Mouse (Mus musculus) thymus, postnatal 14 days (tissue): ENCODE data around the gene Dse.

Source experiments
- DNase-seq: peaks from one replicate; pipeline ENCODE4 v3.0.0; 2021

Gene Dse

GRCm38 (mm10) chr10:34127392-34128378, 79.8 kb downstream of the Dse start, which contains the start of gene Calhm6:
Gene Calhm6 (minus strand): TSS chr10:34127984.
- DNase-seq: peak; percentile 61

GRCm38 (mm10) chr10:34118421-34118820, 89.1 kb downstream of the Dse start:
- no peak for DNase-seq

GRCm38 (mm10) chr10:34117770-34118169, 89.7 kb downstream of the Dse start:
- no peak for DNase-seq

GRCm38 (mm10) chr10:34117131-34117530, 90.4 kb downstream of the Dse start:
- no peak for DNase-seq

GRCm38 (mm10) chr10:34111964-34112738, 95.4 kb downstream of the Dse start:
- DNase-seq: no peak

- peak; percentile 32 for DNase-seq
Observed at GRCm38 (mm10) chr10:34110863-34111465, 96.6 kb downstream of the Dse start.
